Mouse (Mus musculus): ENCODE results near the gene Dnase1.
"Not testable (repeated sequence)": the region's sequence is repeated elsewhere in the genome, so short reads cannot be mapped to it uniquely, and the experiment has no call there.

Gene Dnase1

DNA sequence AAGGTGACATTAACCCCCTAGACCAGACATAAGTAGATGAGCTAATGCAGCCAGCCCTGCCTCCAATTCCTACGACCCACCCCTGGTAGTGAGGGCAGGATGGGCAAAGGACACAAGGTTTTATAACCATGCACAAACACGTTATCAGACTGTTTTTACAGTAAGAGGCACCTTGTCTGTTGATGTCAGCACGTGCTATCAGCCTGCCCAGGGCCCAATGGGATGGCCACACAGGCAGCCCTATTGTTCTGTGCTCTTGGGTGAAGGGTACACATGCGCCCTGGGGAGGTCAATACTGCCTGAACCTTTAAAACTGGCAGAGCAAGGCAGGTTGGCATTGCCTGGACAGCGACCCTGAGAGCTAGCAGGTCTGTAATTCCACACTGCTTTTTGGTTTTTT, at the start of gene Dnase1:
Gene Dnase1 (plus strand): TSS at position 136 of the 400 bp plus-strand sequence.
- DNase-seq (ENCODE audit: low spot score in 2 of 2), result no peak

- no peak for DNase-seq (ENCODE audit: low spot score in 2 of 2)
These were observed 48.3 kb upstream of the Dnase1 start for GRCm38 (mm10) chr16:3988410-3988809.

GRCm38 (mm10) chr16:4003489-4004398, 33.0 kb upstream of the Dnase1 start, which contains the start of gene Slx4:
Gene Slx4, minus strand, starts transcription at chr16:4003770.
- peak; percentile 90 to 95 for DNase-seq (ENCODE audit: low spot score in 2 of 2)

DNA sequence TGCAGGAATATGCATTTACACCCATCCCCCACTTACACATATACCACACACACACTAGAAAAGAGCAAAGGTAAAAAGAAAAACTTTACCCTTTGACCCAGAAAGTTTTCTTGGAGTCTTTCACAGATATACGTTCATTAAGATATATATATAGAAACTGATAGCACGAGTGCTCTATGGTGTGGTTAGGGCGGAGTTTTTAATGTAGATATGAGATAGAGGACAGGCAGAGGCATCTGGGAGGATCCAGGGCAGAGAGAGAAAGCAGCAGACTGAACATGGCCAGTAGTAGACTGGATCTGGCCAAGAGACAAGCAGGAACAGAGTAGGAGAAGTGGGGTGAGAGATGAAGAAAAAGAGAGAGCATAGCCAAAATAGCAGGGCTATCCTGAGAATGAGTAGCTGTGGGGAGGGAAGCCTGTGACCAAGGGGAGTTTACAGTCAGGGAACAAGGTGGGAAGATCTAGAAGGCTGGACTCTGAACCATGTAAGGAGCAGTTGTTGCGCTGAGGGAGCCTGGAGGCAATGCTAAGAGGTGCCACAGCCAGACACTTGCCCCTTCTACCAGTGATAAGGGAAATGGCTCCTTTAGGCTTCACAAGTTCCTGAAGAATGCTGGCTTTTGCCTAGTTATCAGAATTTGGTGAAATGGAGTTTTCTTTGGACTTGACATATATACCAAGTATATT, 23.7 kb upstream of the Dnase1 start:
- DNase-seq (ENCODE audit: low spot score in 2 of 2), result no peak

- DNase-seq (ENCODE audit: low spot score in 2 of 2), result no peak
These were observed 22.6 kb upstream of the Dnase1 start for GRCm38 (mm10) chr16:4014040-4014668.

DNA sequence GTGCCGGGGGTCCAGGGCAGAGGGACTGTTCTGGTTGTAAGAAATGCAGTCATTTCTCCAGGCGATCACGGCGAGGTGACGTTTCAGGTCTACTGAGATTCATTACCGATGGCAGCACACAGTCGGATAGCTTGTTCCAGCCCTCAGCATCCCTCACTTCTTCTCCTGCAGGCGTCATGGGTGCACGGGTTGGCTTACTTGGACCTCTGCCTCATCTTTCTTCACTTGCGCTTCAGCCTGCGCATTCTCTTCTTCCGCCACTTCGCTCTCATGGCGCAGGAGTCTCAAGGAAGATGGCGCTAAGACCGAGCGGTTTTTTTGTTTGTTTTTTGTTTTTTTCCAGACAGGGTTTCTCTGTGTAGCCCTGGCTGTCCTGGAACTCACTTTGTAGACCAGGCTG, 20.0 kb upstream of the Dnase1 start:
- DNase-seq (ENCODE audit: low spot score in 2 of 2), result not testable (repeated sequence)

- DNase-seq (ENCODE audit: low spot score in 2 of 2), result not testable (repeated sequence)
These were observed 19.3 kb upstream of the Dnase1 start for GRCm38 (mm10) chr16:4017466-4017865.

DNA sequence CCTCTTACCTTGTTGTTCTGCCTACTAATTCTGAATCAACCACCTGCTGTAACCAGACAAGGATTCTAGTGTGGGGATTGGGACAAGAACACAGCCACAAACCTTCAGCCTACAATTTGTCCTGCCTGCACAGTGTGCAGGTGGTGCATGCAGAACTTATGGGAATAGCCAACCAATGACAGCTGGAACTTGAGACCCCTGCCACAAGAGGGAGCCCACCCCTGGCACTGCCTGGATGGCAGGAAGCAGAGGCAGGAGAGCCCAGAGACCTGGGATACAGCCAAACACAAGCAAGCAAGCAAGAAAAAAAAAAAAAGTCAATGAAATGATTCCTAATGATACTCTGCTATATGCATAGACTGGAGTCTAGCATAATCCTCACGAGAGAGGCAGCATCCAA, 15.5 kb upstream of the Dnase1 start:
- DNase-seq (ENCODE audit: low spot score in 2 of 2), result no peak

GRCm38 (mm10) chr16:4022719-4023118, 14.0 kb upstream of the Dnase1 start:
- no peak for DNase-seq (ENCODE audit: low spot score in 2 of 2)

GRCm38 (mm10) chr16:4026672-4027071, 10.1 kb upstream of the Dnase1 start:
- no peak for DNase-seq (ENCODE audit: low spot score in 2 of 2)

DNA sequence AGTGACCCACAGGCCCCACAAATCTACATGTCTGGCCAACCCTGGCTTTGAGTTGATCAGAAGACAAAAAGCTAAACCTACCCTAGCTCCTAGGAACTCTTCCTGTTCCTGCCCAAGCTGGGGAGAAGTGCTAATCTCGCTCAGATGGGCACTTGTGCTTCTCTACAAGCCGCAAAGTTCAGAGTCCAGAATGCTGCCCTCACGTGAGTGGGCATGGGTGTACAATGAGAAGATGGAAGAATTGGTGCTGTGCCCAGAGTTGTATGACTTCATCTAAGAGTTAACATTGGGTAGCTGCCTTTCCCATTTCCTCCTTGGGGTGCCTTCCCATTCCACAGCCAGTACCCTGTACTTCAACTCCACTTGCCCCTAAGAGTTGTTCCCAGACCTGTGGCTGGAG, 9.5 kb upstream of the Dnase1 start:
- no peak for DNase-seq (ENCODE audit: low spot score in 2 of 2)

GRCm38 (mm10) chr16:4029371-4029841, 7.3 kb upstream of the Dnase1 start:
- DNase-seq (ENCODE audit: low spot score in 2 of 2), result peak in 1 of 2 experiments; percentile 55

DNA sequence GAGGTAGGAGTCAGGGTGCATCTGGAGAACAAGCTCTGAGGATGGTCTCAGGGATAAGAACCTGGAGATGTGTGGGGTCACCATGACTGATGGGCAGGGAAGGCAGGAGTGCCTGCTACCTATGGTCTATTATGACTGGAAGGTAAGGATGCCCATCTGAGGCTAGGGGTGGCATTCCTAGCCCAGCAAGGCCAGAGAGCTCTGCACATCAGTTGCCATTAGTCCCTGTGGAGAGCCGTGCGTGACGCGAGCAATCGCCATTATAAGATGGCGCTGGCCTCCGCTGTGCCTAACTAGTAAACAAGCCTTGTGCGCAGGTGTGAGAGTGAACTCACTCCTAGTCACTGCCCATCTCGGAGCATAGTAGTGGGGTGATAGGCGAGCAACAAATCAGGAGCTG, 6.2 kb upstream of the Dnase1 start:
- no peak for DNase-seq (ENCODE audit: low spot score in 2 of 2)

DNA sequence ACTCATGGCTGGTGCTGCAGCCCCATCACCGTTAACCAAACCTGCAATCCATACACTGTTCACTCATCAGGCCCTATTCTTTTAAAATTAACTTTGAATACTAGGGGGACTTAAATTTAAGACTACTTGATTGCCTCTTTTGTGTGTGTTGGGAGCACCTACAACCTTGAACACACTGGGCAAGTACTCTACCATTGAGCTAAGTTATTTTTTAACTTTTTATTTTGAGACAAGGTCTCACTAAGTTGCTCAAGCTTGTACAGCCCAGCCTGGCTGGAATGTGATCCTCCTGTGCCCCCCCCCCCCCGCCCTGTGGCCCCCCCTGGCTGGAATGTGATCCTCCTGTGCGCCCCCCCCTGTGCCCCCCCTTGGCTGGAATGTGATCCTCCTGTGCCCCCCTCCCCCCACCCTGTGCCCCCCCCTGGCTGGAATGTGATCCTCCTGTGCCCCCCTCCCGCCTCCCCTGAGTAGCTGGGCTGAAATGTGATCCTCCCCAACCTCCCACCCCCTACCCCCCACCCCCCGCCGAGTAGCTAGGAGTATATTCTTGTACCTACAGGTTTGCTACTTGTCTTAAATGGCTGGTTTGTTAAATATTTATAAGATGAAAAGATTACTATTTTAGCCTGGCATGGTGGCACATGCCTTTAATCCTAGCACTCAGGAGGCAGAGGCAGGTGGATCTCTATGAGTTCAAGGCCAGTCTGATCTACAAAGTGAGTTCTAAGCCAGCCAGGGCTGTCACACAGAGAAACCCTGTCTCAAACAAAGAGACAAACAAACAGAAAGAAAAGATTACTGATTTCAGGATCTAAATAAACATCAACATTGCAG, 5.1 kb upstream of the Dnase1 start:
- no peak for DNase-seq (ENCODE audit: low spot score in 2 of 2)

DNA sequence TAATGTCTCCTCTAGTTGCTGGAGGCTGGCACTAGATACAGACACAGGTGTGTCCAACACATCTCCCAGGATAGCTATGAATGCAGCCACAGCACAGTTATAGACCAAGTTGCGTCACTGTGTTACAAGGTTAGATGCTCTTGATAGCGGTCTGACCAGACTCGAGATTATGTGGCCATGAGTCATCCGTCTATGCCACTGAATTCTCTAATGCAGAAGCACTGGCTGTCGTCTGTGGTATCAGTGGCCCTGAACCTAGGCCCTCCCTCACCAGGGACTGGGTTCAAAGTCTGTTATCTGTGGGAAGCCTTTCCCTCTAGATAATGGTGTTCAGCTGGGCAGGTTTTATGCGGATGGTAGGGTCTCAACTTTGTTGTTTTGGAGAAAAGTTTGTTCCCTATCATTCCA, 4.4 kb upstream of the Dnase1 start:
- DNase-seq (ENCODE audit: low spot score in 2 of 2), result no peak

DNA sequence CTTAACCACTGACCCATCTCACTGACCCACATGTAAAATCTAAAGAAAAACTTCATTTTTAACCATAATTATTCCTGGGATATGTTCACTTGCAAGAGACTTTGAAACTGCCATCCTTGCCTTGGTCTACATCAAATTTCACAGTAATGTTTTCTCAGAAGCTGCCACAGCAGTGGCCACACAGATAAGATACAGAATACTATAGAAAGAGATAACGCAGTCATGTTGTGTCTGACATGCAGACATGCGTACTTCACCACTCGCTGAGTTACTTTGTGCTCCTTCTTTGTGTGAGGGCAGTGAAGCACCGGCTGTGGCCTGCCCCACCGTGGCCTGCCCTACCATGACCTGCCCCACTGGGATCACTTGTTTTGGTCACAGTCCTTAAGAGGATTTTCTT, 2.8 kb upstream of the Dnase1 start:
- DNase-seq (ENCODE audit: low spot score in 2 of 2), result no peak

GRCm38 (mm10) chr16:4034476-4034875, 2.3 kb upstream of the Dnase1 start:
- no peak for DNase-seq (ENCODE audit: low spot score in 2 of 2)

- no peak for DNase-seq (ENCODE audit: low spot score in 2 of 2)
These were observed 1.2 kb upstream of the Dnase1 start for GRCm38 (mm10) chr16:4035575-4035974.

DNA sequence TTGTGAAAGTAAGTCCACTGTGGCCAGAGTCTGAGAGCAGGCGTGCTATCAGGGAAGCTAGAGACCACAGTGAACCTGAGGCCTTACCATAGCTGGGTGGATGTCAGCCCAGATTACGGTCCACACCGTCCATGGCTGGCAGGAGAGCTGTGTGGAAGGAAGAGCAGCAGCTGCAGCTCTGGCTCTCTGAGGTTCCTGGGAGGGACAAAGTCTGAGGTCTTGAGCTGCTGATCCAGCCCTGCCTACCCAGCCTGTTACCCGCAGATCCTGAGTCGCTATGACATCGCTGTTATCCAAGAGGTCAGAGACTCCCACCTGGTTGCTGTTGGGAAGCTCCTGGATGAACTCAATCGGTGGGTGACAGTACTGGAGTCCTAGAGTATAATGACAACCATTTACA, 948 bp downstream of the Dnase1 start:
- DNase-seq (ENCODE audit: low spot score in 2 of 2), result no peak

GRCm38 (mm10) chr16:4040206-4040605, 3.5 kb downstream of the Dnase1 start:
- no peak for DNase-seq (ENCODE audit: low spot score in 2 of 2)

- no peak for DNase-seq (ENCODE audit: low spot score in 2 of 2)
These were observed 4.9 kb downstream of the Dnase1 start for GRCm38 (mm10) chr16:4041646-4042045.

Measured in spleen, postnatal 10 days (tissue).